Mouse (Mus musculus) Muller cell, postnatal 12 days (primary cell): Measurements from ENCODE around the gene Vstm5.
"Not testable (repeated sequence)": the region's sequence is repeated elsewhere in the genome, so short reads cannot be mapped to it uniquely, and the experiment has no call there.

ENCODE experiments used
- DNase-seq: peaks from one replicate; pipeline ENCODE4 v3.0.0-alpha.2; 2015; ENCODE audit errors: inconsistent ontology term

Vstm5 gene

GRCm38 (mm10) chr9:15261980-15262379 lies 23.1 kb downstream of the Vstm5 start:
- DNase-seq = no peak

GRCm38 (mm10) chr9:15263487-15263886 lies 24.6 kb downstream of the Vstm5 start:
- no peak for DNase-seq

- no peak for DNase-seq
Observed at GRCm38 (mm10) chr9:15273981-15274380, 35.1 kb downstream of the Vstm5 start.

- DNase-seq = no peak
Observed at GRCm38 (mm10) chr9:15276855-15277254, 38.0 kb downstream of the Vstm5 start.

GRCm38 (mm10) chr9:15278343-15278742 lies 39.5 kb downstream of the Vstm5 start:
- DNase-seq = no peak

- DNase-seq = no peak
Observed at GRCm38 (mm10) chr9:15279139-15279648, 40.3 kb downstream of the Vstm5 start.

GRCm38 (mm10) chr9:15279649-15280490 lies 41.0 kb downstream of the Vstm5 start, which contains the start of gene Med17:
Gene Med17 (minus strand): TSS chr9:15279931.
- peak; percentile 93 for DNase-seq

- no peak for DNase-seq
Observed at GRCm38 (mm10) chr9:15280491-15280879, 41.6 kb downstream of the Vstm5 start.

- no peak for DNase-seq
Observed at GRCm38 (mm10) chr9:15285443-15285842, 46.6 kb downstream of the Vstm5 start.

- no peak for DNase-seq
Observed at GRCm38 (mm10) chr9:15287846-15288245, 49.0 kb downstream of the Vstm5 start.

GRCm38 (mm10) chr9:15288402-15288801 lies 49.6 kb downstream of the Vstm5 start:
- DNase-seq = no peak

- DNase-seq = no peak
Observed at GRCm38 (mm10) chr9:15289251-15289650, 50.4 kb downstream of the Vstm5 start.

- DNase-seq = no peak
Observed at GRCm38 (mm10) chr9:15297112-15297511, 58.3 kb downstream of the Vstm5 start.

- no peak for DNase-seq
Observed at GRCm38 (mm10) chr9:15298451-15298850, 59.6 kb downstream of the Vstm5 start.

GRCm38 (mm10) chr9:15300056-15300455 lies 61.2 kb downstream of the Vstm5 start:
- no peak for DNase-seq

- peak; percentile 61 for DNase-seq
Observed at GRCm38 (mm10) chr9:15301399-15301798, 62.6 kb downstream of the Vstm5 start.

- not testable (repeated sequence) for DNase-seq
Observed at GRCm38 (mm10) chr9:15302006-15302405, 63.2 kb downstream of the Vstm5 start.

GRCm38 (mm10) chr9:15302881-15303280 lies 64.0 kb downstream of the Vstm5 start:
- DNase-seq = no peak

- DNase-seq = peak; percentile 96
Observed at GRCm38 (mm10) chr9:15305503-15306397, 66.9 kb downstream of the Vstm5 start, which contains the start of gene Taf1d. Gene Taf1d (plus strand): TSS chr9:15306214.

- no peak for DNase-seq
Observed at GRCm38 (mm10) chr9:15306398-15307119, 67.7 kb downstream of the Vstm5 start, which contains the start of gene 4931406C07Rik. Gene 4931406C07Rik (minus strand): TSS chr9:15306448.

GRCm38 (mm10) chr9:15307257-15307656 lies 68.4 kb downstream of the Vstm5 start:
- no peak for DNase-seq
